Mouse (Mus musculus): Measurements from ENCODE around the gene Fgfr2. TPM values are rescaled to one million over a fixed set of nuclear protein-coding genes. Genes with fewer than 3 reads are reported as not detected.
"Not testable (repeated sequence)": the region's sequence is repeated elsewhere in the genome, so short reads cannot be mapped to it uniquely, and the experiment has no call there.

Gene Fgfr2
- polyA plus RNA-seq, 1 experiment, result 52.3 TPM

DNA sequence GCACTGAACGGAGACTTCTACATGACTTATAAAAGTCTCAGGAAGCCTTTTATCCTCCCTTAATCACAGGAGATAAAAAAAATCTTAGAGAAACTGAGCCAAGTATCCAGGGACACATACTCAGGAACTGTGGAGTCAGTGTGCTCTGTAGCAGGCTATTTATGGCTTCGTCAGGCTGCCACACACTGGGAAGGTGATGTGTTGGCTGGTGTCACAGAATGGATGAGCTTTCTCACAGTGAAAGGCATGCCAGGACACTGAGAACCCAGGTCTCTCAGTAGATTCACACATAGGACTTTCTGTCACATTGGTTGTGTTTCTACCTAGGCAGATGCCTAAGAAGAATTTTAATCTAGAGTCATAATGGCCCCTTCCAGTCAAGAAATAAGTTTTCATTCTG, 2008.7 kb downstream of the Fgfr2 start:
- no peak for DNase-seq (ENCODE audit: low read depth)
- TF ChIP-seq POLR2A (IDR thresholded peaks at IDR 0.05; ENCODE audit: borderline replicate concordance, extremely low read depth, insufficient read depth, insufficient read length, poor library complexity, severe bottlenecking) (no peak), CTCF (IDR thresholded peaks at IDR 0.05; ENCODE audit: borderline replicate concordance, extremely low read depth, insufficient read depth, insufficient read length) (no peak)

DNA sequence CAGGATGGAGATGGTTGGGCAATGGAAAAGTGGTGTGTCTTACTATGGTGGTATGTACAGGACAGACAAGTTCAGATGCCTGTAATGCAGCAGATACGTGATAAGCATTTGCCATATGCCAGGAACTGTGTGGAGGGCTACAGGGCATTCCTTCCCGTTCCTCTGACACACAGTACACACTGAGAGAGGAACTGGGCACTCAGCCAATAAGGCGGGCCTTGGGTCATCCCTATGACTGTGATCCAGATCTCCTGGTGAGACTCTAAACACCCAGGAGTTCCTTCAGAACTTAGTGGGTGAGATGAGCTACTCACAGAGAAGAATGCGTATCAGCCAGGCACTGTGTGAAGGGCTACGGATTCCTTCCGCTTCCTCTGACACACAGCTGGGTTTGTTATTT, 2009.5 kb downstream of the Fgfr2 start:
- no peak for DNase-seq (ENCODE audit: low read depth)
- TF ChIP-seq POLR2A (IDR thresholded peaks at IDR 0.05; ENCODE audit: borderline replicate concordance, extremely low read depth, insufficient read depth, insufficient read length, poor library complexity, severe bottlenecking) (no peak), CTCF (IDR thresholded peaks at IDR 0.05; ENCODE audit: borderline replicate concordance, extremely low read depth, insufficient read depth, insufficient read length) (no peak)

DNA sequence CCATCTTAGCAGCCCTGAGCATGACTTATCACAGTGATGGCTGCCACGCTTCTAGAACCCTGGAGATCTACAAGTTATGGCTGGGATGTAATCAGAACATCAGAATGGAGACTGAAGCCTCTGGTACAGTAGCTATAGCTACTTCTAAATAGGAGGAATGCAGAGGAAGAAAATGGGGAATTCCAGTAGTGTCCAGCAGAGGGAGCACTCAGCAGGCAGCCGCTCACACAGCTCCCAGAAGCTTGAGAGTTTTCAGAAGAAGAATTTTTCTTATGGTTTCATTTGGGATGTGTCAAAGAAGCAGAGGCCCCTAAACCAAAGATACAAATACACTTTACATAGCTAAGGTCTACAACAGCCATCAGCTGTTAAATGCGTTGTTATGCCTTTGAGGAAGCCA, 2010.7 kb downstream of the Fgfr2 start:
- peak; percentile 81 for DNase-seq (ENCODE audit: low read depth)
- TF ChIP-seq CTCF (IDR thresholded peaks at IDR 0.05; ENCODE audit: borderline replicate concordance, extremely low read depth, insufficient read depth, insufficient read length), result peak; percentile 81
- no peak for TF ChIP-seq POLR2A (IDR thresholded peaks at IDR 0.05; ENCODE audit: borderline replicate concordance, extremely low read depth, insufficient read depth, insufficient read length, poor library complexity, severe bottlenecking)

DNA sequence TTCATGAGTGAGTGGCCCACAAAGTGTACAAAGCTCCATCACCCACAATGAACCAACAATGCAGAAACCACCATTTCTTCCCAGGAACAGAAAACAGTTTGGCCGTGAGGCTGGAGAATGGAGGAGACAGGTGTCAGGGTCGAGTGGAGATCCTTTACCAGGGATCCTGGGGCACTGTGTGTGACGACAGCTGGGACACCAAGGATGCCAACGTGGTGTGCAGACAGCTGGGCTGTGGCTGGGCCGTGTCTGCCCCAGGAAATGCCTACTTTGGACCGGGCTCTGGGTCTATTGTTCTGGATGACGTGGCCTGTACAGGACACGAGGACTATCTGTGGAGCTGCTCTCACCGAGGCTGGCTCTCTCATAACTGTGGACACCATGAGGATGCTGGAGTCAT, 2040.7 kb downstream of the Fgfr2 start:
- not testable (repeated sequence) for DNase-seq (ENCODE audit: low read depth)

DNA sequence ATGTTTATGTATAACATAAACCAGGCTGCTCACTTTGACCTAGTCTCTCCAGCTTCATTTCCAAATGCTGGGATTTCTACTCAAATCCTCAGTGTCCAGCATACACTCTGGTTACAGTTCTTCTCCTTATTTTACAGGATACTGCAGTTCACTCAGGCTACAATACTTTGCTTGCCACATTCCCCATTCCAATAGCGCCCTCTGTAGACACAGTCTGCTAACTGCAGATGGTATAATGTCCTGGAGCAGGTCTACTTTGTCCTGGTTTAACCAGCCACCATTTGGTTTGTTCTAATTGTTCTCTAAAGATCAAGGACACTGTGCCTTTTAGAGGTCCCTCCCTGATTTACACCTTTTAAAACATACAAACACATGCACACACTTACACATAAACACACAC, 2047.2 kb downstream of the Fgfr2 start:
- TF ChIP-seq POLR2A (IDR thresholded peaks at IDR 0.05; ENCODE audit: borderline replicate concordance, extremely low read depth, insufficient read depth, insufficient read length, poor library complexity, severe bottlenecking) (no peak), CTCF (IDR thresholded peaks at IDR 0.05; ENCODE audit: borderline replicate concordance, extremely low read depth, insufficient read depth, insufficient read length) (peak; percentile 42; the same call in 1 of the 2 replicates)
- peak; percentile 17 for DNase-seq (ENCODE audit: low read depth)

DNA sequence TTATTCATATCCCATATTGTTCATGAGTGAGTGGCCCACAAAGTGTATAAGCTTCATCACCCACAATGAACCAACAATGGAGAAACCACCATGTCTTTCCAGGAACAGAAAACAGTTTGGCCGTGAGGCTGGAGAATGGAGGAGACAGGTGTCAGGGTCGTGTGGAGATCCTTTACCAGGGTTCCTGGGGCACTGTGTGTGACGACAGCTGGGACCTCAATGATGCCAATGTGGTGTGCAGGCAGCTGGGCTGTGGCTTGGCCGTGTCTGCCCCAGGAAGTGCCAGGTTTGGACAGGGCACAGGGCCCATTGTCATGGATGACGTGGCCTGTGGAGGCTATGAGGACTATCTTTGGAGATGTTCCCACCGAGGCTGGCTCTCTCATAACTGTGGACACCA, 2049.1 kb downstream of the Fgfr2 start:
- DNase-seq (ENCODE audit: low read depth), result not testable (repeated sequence)

DNA sequence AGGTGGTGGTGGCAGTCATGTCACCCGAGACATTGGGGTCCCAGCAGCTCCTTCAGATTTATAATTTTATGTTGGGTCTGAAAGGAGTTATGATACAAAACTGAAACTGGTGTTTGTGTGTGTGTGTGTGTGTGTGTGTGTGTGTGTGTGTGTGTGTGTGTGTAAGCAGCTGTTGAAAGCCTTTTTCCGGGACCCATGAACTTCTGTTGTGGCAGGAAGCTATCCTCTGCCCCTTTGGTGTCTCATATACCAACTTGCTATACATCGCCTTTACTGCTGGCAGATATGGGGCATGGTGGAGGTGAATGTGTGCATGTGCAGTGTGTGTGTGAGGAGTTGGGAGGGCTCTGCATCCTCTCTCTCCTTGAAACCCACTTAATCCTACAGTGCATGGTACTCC, 2049.7 kb downstream of the Fgfr2 start:
- DNase-seq (ENCODE audit: low read depth), result not testable (repeated sequence)

DNA sequence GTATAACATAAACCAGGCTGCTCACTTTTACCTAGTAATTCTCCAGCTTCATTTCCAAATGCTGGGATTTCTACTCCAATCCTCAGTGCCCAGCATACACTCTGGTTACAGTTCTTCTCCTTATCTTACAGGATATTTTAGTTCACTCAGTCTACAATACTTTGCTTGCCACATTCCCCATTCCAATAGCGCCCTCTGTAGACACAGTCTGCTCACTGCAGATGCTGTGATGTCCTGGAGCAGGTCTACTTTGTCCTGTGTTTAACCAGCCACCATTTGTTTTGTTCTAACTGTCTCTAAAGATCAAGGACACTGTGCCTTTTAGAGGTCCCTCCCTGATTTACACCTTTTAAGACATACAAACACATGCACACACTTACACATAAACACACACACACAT, 2055.0 kb downstream of the Fgfr2 start:
- DNase-seq (ENCODE audit: low read depth), result peak; percentile 0
- TF ChIP-seq CTCF (IDR thresholded peaks at IDR 0.05; ENCODE audit: borderline replicate concordance, extremely low read depth, insufficient read depth, insufficient read length), result peak; percentile 7; the same call in 1 of the 2 replicates

DNA sequence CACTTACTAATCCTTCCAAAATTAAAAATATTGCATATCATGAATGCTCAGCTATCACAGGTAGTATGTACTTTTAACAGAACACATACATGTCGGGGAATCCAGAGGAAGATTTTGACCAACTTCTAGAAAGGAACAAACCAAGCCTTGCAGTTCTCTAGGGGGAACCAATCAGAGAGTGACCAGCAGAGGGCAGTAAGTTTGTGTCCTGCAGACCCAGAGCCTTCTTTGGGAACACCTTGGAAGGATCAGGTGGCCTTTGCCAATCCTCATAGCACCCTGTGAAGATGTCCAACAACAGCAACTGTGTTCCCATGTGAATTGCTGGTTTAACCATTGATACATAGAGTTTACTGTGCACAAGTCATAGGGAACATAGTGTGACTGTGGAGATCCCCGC, 2060.6 kb downstream of the Fgfr2 start:
- peak; percentile 28; the same call in 1 of the 2 replicates for TF ChIP-seq CTCF (IDR thresholded peaks at IDR 0.05; ENCODE audit: borderline replicate concordance, extremely low read depth, insufficient read depth, insufficient read length)
- TF ChIP-seq POLR2A (IDR thresholded peaks at IDR 0.05; ENCODE audit: borderline replicate concordance, extremely low read depth, insufficient read depth, insufficient read length, poor library complexity, severe bottlenecking), result no peak
- no peak for DNase-seq (ENCODE audit: low read depth)

DNA sequence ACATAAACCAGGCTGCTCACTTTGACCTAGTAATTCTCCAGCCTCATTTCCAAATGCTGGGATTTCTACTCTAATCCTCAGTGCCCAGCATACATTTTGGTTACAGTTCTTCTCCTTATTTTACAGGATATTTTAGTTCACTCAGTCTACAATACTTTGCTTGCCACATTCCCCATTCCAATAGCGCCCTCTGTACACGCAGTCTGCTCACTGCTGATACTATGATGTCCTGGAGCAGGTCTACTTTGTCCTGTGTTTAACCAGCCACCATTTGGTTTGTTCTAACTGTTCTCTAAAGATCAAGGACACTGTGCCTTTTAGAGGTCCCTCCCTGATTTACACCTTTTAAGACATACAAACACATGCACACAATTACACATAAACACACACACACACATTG, 2063.3 kb downstream of the Fgfr2 start:
- DNase-seq (ENCODE audit: low read depth), result peak; percentile 5

DNA sequence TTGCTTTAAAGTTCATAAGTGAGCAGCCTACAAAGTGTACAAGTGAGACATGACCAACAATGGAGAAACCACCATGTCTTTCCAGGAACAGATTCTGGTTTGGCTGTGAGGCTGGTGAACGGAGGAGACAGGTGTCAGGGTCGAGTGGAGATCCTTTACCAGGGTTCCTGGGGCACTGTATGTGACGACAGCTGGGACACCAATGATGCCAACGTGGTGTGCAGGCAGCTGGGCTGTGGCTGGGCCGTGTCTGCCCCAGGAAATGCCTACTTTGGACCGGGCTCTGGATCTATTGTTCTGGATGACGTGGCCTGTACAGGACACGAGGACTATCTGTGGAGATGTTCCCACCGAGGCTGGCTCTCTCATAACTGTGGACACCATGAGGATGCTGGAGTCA, 2065.2 kb downstream of the Fgfr2 start:
- DNase-seq (ENCODE audit: low read depth), result not testable (repeated sequence)

DNA sequence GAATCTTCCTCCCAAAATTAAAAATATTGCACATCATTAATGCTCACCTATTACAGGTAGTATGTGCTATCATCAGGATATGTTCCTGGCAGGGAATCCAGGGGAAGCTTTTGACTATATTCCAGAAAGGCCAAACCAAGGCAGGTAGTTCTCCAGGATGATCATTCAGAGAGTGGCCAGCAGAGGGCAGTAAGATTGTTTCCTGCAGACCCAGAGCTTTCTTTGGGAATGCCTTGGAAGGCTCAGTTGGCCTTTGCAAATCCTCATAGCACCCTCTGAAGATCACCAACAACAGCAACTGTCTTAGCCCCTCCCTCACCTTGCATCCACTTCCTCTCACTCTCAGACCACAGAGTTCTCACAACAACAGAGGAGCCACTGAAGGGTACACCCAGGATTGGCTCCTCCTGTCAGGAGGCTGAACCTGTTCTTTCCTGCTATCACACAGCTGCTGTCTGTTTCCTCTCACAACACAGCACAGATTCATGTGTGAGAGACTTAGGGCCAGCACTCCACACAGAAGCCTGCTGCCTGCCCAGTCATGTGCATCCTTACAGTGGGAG, 2068.3 kb downstream of the Fgfr2 start:
- peak; percentile 20 for DNase-seq (ENCODE audit: low read depth)
- TF ChIP-seq CTCF (IDR thresholded peaks at IDR 0.05; ENCODE audit: borderline replicate concordance, extremely low read depth, insufficient read depth, insufficient read length) (peak; percentile 58; the same call in 1 of the 2 replicates), POLR2A (IDR thresholded peaks at IDR 0.05; ENCODE audit: borderline replicate concordance, extremely low read depth, insufficient read depth, insufficient read length, poor library complexity, severe bottlenecking) (no peak)

DNA sequence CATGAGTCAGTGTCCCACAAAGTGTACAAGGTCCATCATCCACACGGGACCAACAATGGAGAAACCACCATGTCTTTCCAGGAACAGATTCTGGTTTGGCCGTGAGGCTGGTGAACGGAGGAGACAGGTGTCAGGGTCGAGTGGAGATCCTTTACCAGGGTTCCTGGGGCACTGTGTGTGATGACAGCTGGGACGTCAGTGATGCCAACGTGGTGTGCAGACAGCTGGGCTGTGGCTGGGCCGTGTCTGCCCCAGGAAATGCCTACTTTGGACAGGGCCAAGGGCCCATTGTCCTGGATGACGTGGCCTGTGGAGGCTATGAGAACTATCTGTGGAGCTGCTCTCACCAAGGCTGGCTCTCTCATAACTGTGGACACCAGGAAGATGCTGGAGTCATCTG, 2073.3 kb downstream of the Fgfr2 start:
- not testable (repeated sequence) for DNase-seq (ENCODE audit: low read depth)

DNA sequence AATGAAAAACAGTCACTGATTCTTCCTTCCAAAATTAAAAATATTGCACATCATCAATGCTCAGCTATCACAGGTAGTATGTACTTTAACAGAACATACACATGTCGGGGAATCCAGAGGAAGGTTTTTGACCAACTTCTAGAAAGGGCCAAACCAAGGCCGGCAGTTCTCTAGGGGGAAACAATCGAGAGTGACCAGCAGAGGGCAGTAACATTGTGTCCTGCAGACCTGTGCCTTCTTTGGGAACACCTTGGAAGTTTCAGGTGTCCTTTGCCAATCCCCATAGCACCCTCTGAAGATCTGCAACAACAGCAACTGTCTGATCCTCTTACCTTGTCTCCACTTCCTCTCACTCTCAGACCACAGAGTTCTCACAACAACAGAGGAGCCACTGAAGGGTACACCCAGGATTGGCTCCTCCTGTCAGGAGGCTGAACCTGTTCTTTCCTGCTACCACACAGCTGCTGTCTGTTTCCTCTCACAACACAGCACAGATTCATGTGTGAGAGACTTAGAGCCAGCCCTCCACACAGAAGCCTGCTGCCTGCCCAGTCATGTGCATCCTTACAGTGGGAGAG, 2077.8 kb downstream of the Fgfr2 start:
- peak; percentile 41; the same call in 1 of the 2 replicates for TF ChIP-seq CTCF (IDR thresholded peaks at IDR 0.05; ENCODE audit: borderline replicate concordance, extremely low read depth, insufficient read depth, insufficient read length)
- peak; percentile 1 for DNase-seq (ENCODE audit: low read depth)

Measured in brain, embryonic 14.5 days (tissue).